Mouse (Mus musculus) layer of hippocampus, adult 6 months (tissue): ENCODE measurements around the gene Stk4. TPM values are rescaled to one million over a fixed set of nuclear protein-coding genes. Genes with fewer than 3 reads are reported as not detected.

Experiments
- long read RNA-seq, 2 experiments: library from polyadenylated mRNA; unstranded; transcript quantifications; one replicate each; pipeline ENCODE4 v2.0.0; 2019 to 2020
- polyA plus RNA-seq: library from polyadenylated mRNA; unstranded; fragments of <200 nt; fragmentation: Nextera tagmentation; gene quantifications from 2 replicates; pipeline ENCODE4 v1.2.3, GENCODE M21; 2021

The Stk4 gene
- polyA plus RNA-seq: 18.7 and 21.7 TPM in 2 replicates
- long read RNA-seq, experiment 1, full-length matches to known transcripts: 2 of 34 reads
- long read RNA-seq, experiment 1, partial matches to known transcripts: 19 of 34 reads
- long read RNA-seq, experiment 1, other reads (novel, unspliced or antisense): 13 of 34 reads
- long read RNA-seq, experiment 2, full-length matches to known transcripts: 11 of 21 reads
- long read RNA-seq, experiment 2, partial matches to known transcripts: 2 of 21 reads
- long read RNA-seq, experiment 2, other reads (novel, unspliced or antisense): 8 of 21 reads

GRCm38 (mm10) chr2:164070142-164070764 is at the start of gene Stk4:
Stk4 (plus strand) TSS chr2:164070322.

GRCm38 (mm10) chr2:164025150-164025549 is 45.0 kb upstream of the Stk4 start, which contains the start of gene Pabpc1l:
Pabpc1l (plus strand) TSS chr2:164025450.

GRCm38 (mm10) chr2:164070765-164071436 is 779 bp downstream of the Stk4 start, which contains the start of gene Tomm34:
Tomm34 (minus strand) TSS chr2:164071169.

GRCm38 (mm10) chr2:164170902-164171301 is 100.8 kb downstream of the Stk4 start, which contains the start of gene Kcns1:
Kcns1 (minus strand) TSS chr2:164171113.

GRCm38 (mm10) chr2:164182692-164183255 is 112.7 kb downstream of the Stk4 start, which contains the start of gene Wfdc5:
Wfdc5 (minus strand) TSS chr2:164182742.

GRCm38 (mm10) chr2:164190576-164190975 is 120.5 kb downstream of the Stk4 start, which contains the start of gene Wfdc12:
Wfdc12 (minus strand) TSS chr2:164190608.

GRCm38 (mm10) chr2:164199626-164200327 is 129.7 kb downstream of the Stk4 start, which contains the start of gene Wfdc15a:
Wfdc15a (minus strand) TSS chr2:164200130.

Other genes starting within 250 kb of the Stk4 start
- 0.10 and 0.26 TPM in 2 replicates for gene Ccn5, start 249.5 kb upstream of the Stk4 start, polyA plus RNA-seq
- not detected in 2 replicates for gene Kcnk15, start 216.7 kb upstream of the Stk4 start, polyA plus RNA-seq
- gene Rims4, start 151.6 kb upstream of the Stk4 start, polyA plus RNA-seq: 3.2 and 3.4 TPM in 2 replicates
- 602 and 694 TPM in 2 replicates for gene Ywhab, start 75.4 kb upstream of the Stk4 start, polyA plus RNA-seq
- not detected in 2 replicates for gene Pabpc1l, start 44.9 kb upstream of the Stk4 start, polyA plus RNA-seq
- 139 and 143 TPM in 2 replicates for gene Tomm34, start 847 bp downstream of the Stk4 start, polyA plus RNA-seq
- gene Kcns1, start 100.8 kb downstream of the Stk4 start, polyA plus RNA-seq: 4.2 and 5.7 TPM in 2 replicates
- gene Wfdc5, start 112.4 kb downstream of the Stk4 start, polyA plus RNA-seq: not detected in 2 replicates
- not detected in 2 replicates for gene Wfdc12, start 120.3 kb downstream of the Stk4 start, polyA plus RNA-seq
- gene Wfdc15a, start 129.8 kb downstream of the Stk4 start, polyA plus RNA-seq: not detected in 2 replicates
- not detected in 2 replicates for gene Wfdc15b, start 151.3 kb downstream of the Stk4 start, polyA plus RNA-seq
- not detected in 2 replicates for gene Svs2, start 168.1 kb downstream of the Stk4 start, polyA plus RNA-seq
- gene Svs3b, start 186.3 kb downstream of the Stk4 start, polyA plus RNA-seq: not detected in 2 replicates
- gene Svs4, start 208.1 kb downstream of the Stk4 start, polyA plus RNA-seq: not detected in 2 replicates
- not detected in 2 replicates for gene Svs3a, start 218.9 kb downstream of the Stk4 start, polyA plus RNA-seq
- gene Svs6, start 246.4 kb downstream of the Stk4 start, polyA plus RNA-seq: not detected in 2 replicates